Mouse (Mus musculus) left cerebral cortex, postnatal 10 days (tissue): ENCODE results near the gene Blmh. TPM values are rescaled to one million over a fixed set of nuclear protein-coding genes. Genes with fewer than 3 reads are reported as not detected.

ENCODE experiments used
- DNase-seq, 2 experiments: peaks; one replicate each; pipeline ENCODE4 v3.0.0; 2021 to 2022; ENCODE audit warnings: low spot score in 2 of 2, mixed read lengths in 1 of 2; ENCODE audit errors: extremely low spot score in 1 of 2
- intact Hi-C: fragments of 180-260 bp; cut with DNase I; formaldehyde crosslinking; loops from one replicate; pipeline ENCODE4 v1.15.1; 2025
- total RNA-seq, 2 experiments: library from RNA; stranded (reverse); gene quantifications; 2 replicates each; pipeline ENCODE4 v1.2.3; 2021

Blmh gene
- total RNA-seq, result 10 to 100 TPM; 89.0 to 90.1 TPM

- DNase-seq, result no peak
- intact Hi-C loops, result no loop called here
Observed at GRCm38 (mm10) chr11:76924759-76925236, at the start of gene Blmh. TSS of gene Blmh (plus strand) at chr11:76924809.

DNA sequence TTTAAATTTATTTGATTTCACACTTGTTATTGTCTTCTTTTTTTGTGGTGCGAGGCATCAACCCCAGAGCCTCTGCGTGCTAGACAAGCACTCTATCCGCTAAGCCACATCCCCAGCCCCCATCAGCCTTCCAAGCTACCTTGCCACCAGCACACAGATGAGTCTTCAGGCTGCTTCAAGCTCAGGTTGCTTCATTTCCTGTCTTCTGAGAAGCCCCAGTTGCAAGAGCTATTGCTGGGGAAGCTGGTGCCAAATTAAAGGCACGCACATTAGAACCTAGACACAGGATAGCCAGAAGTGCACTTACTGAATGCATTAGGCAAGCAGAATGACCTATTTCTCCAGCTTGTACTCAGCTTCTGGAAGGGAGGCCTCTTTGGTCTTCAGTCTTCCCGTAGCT lies 44.8 kb upstream of the Blmh start:
- DNase-seq, result no peak
- intact Hi-C loops, result no loop called here

- DNase-seq, result no peak
- intact Hi-C loops, result no loop called here
Observed at GRCm38 (mm10) chr11:76884451-76884850, 40.2 kb upstream of the Blmh start.

- intact Hi-C loops, result loop anchor here (5.0 kb wide), 1 partner anchor 102 kb away; no protein-coding TSS in a partner anchor
- DNase-seq, result peak in 1 of 2 experiments; percentile 42
Observed at GRCm38 (mm10) chr11:76889339-76890164, 35.1 kb upstream of the Blmh start.

- intact Hi-C loops, result loop anchor here (5.0 kb wide), 1 partner anchor 104 kb away; no protein-coding TSS in a partner anchor
- DNase-seq, result no peak
Observed at GRCm38 (mm10) chr11:76891171-76891570, 33.4 kb upstream of the Blmh start.

- no peak for DNase-seq
- intact Hi-C loops, result loop anchor here (5.0 kb wide), 1 partner anchor 105 kb away; no protein-coding TSS in a partner anchor
Observed at GRCm38 (mm10) chr11:76891738-76892349, 32.8 kb upstream of the Blmh start.

DNA sequence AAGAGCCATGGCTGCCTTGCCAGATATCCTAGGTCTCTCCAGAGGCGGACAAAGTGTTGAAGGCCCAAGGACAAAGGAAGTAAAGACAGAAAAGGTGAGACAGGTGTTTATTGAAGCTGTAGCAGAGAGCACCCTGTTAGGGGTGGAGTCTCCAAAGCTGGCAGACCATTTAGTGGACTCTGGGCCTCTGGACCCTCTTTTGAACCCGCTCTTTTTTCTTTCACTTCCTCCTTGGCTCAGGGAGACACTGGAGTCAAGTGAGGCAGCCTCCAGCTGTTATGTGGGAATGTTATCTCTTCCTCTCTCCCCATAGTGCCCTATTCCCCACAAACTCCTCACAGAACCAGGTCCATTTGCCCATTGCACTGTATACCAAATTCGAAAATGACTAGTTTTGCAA lies 31.6 kb upstream of the Blmh start:
- intact Hi-C loops, result loop anchor here (5.0 kb wide), 1 partner anchor 106 kb away; no protein-coding TSS in a partner anchor
- no peak for DNase-seq

DNA sequence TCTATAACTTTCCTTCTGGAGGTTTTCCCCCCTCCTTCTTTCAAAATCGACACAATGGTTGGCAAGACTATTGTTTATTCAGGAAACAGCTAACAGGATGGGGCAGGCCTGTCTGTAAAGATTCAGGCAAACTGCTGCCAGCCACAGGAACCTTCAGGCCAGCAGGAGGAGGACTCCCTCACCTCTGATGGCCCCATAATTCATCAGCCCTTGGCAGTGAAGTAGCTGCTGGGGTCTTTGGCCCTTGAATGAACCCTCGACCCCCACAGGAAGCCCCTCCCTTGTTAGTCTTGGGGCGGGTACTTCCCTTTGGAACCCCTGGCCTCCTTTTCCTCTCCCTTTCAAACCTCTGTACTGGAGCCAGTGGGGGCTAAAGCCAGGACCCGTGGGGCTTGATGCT lies 31.0 kb upstream of the Blmh start:
- intact Hi-C loops, result loop anchor here (5.0 kb wide), 1 partner anchor 106 kb away; no protein-coding TSS in a partner anchor
- peak in 1 of 2 experiments; percentile 54 for DNase-seq

DNA sequence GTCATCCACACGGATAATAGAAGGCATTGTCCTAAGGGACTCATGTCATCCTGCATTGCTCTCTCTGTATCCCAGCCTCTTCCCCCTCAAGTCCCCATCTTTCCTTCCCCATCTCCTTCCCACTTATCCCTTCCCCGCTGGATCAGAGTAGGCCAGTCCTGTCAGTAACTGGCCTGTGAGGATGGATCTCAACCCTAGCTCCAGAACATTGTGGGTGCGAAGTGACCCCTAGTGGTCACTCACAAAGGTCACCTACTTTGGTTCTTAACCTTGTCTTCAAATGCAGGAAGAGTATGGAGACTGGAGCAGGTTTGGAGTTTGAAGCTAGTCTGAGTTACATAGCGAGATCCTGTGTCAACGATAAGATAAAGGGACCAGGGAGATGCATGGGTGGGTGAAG lies 30.4 kb upstream of the Blmh start:
- peak in 1 of 2 experiments; percentile 64 for DNase-seq
- intact Hi-C loops, result loop anchor here (5.0 kb wide), 1 partner anchor 107 kb away; no protein-coding TSS in a partner anchor

GRCm38 (mm10) chr11:76896360-76896759 lies 28.2 kb upstream of the Blmh start:
- intact Hi-C loops, result no loop called here
- no peak for DNase-seq

- DNase-seq, result no peak
- intact Hi-C loops, result no loop called here
Observed at GRCm38 (mm10) chr11:76897126-76897525, 27.5 kb upstream of the Blmh start.

- DNase-seq, result no peak
- intact Hi-C loops, result no loop called here
Observed at GRCm38 (mm10) chr11:76897871-76898270, 26.7 kb upstream of the Blmh start.

- DNase-seq, result no peak
- intact Hi-C loops, result no loop called here
Observed at GRCm38 (mm10) chr11:76898751-76899150, 25.9 kb upstream of the Blmh start.

DNA sequence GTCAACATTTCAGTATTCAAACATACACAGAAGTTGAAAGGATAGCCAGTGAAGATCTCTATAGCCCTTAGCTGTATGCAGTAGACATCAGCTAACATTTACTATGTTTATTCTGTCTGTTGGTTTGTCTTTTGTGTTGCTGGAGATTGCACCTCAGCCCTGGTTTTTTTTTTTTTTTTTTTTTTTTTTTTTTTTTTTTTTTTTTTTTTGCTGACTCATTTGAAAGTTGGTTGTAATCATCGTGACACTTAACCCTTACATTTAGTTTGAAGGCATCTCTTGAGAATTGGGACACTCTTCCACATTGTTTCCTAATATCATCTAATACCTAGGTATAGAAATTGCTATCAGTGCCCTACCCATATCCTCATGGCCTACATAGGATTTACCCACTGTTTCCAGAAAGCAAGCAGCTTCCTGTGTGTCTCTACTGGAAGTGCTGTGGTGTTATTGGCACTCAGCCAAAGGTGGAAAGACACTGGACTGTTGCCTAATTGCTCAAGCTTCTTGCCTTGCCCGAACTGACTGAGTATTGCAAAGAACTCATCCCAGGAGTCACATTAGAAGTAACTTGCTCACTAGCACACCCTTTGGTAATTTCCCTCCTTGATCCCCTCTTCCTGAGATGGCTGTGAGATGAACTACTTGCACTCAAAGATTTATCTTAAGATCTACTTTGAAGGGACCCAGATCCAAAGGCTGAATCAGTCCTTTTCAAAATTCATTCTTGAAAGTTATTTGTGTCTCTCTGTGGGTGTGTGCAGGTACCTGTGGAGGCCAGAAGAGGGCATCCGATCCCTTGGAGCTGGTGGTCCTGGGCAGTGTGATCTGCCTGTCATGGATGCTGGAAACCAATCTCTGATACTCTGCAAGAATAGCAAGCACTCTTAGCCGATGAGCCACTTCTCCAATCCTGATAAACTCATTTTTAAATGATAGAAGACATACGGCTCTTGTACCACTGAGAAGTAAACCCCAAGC lies 24.6 kb upstream of the Blmh start:
- no peak for DNase-seq
- intact Hi-C loops, result no loop called here

DNA sequence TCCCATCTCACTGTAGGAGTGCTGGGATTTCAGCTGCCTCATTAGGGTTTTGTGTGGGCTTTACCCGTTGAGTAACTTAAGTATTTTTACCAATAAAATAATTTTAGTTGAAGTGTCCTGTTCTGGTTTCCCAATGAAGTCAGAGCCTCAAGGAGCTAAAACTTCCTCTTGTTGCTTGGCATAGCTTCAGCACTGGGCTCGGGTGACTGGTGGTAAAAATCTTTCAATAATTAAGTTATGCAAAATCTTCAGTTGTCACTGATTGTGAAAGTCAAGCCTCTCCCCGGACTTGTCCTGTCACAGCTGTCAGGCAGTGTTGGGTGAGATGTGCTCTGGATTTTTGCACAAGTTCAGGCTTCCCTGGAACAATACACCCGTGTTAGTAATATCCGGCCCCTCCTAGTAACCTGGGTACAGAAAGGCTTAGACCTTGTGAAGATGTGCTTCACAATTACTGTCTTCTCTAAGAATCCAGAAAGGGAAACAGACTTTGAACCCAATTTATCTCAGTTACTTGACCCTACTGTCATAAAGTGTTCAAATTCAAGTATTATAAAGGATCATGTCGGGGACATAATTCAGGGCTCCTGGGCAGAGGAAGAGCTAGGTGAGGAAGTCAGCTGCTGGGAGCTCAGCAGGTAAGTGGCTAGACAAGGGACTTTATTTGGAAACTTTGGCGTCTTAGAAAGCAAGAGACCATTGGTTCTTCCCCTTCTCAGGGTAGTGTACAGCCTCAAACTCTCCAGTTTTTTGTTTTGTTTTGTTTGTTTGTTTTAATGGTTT lies 22.8 kb upstream of the Blmh start, which contains the start of gene Tmigd1:
TSS of gene Tmigd1 (plus strand) at position 581 of the 783 bp plus-strand sequence.
- DNase-seq, result no peak
- intact Hi-C loops, result no loop called here

GRCm38 (mm10) chr11:76904340-76904739 lies 20.3 kb upstream of the Blmh start:
- DNase-seq, result no peak
- intact Hi-C loops, result no loop called here

GRCm38 (mm10) chr11:76908651-76909050 lies 16.0 kb upstream of the Blmh start:
- no peak for DNase-seq
- intact Hi-C loops, result no loop called here
